Mouse (Mus musculus): ENCODE measurements around the gene Mtmr3. TPM values are rescaled to one million over a fixed set of nuclear protein-coding genes. Genes with fewer than 3 reads are reported as not detected.

The Mtmr3 gene
- polyA plus RNA-seq, 1 experiment from 2014 or later, result 31.3 TPM

GRCm38 (mm10) chr11:4522142-4522664 is 72.5 kb downstream of the Mtmr3 start:
- Histone ChIP-seq H3K36me3 (ENCODE audit: inconsistent target) (peaks cover 42% of the 10 kb centered on the region), H3K27ac (no peak overlapping the region), H3K79me2 (ENCODE audit: inconsistent target) (peaks cover 47% of the 10 kb centered on the region; the same call in 1 of the 2 replicates), H3K4me3 (ENCODE audit: inconsistent target) (no peak overlapping the region)
- 92% methylated on average over 6 of the region's 6 CpGs for WGBS (ENCODE audit: missing documents)

- H3K79me2 ChIP-seq (ENCODE audit: inconsistent target), result peaks cover 41% of the 10 kb centered on the region; the same call in 1 of the 2 replicates
- WGBS (ENCODE audit: missing documents), result 97% methylated on average over 7 of the region's 7 CpGs
- no peak overlapping the region for H3K4me3 ChIP-seq (ENCODE audit: inconsistent target)
- H3K36me3 ChIP-seq (ENCODE audit: inconsistent target), result peaks cover 53% of the 10 kb centered on the region; the same call in 1 of the 2 replicates
- H3K27ac ChIP-seq, result no peak overlapping the region
These were observed 75.7 kb downstream of the Mtmr3 start for GRCm38 (mm10) chr11:4518981-4519380.

GRCm38 (mm10) chr11:4507421-4507820 is 87.2 kb downstream of the Mtmr3 start:
- WGBS (ENCODE audit: missing documents), result 96% methylated on average over 2 of the region's 2 CpGs
- H3K36me3 ChIP-seq (ENCODE audit: inconsistent target), result peaks cover 60% of the 10 kb centered on the region
- no peak overlapping the region for H3K4me3 ChIP-seq (ENCODE audit: inconsistent target)
- H3K79me2 ChIP-seq (ENCODE audit: inconsistent target), result peaks cover 8% of the 10 kb centered on the region; the same call in 1 of the 2 replicates
- H3K27ac ChIP-seq, result no peak overlapping the region

- WGBS (ENCODE audit: missing documents), result 95% methylated on average over 2 of the region's 2 CpGs
- Histone ChIP-seq H3K27ac (no peak overlapping the region), H3K4me3 (ENCODE audit: inconsistent target) (no peak overlapping the region), H3K36me3 (ENCODE audit: inconsistent target) (peaks cover 60% of the 10 kb centered on the region), H3K79me2 (ENCODE audit: inconsistent target) (no peaks in the 10 kb centered on the region; the same call in 1 of the 2 replicates)
These were observed 88.2 kb downstream of the Mtmr3 start for GRCm38 (mm10) chr11:4506486-4506885.

GRCm38 (mm10) chr11:4502206-4502605 is 92.5 kb downstream of the Mtmr3 start:
- no peak overlapping the region for H3K4me3 ChIP-seq (ENCODE audit: inconsistent target)
- H3K79me2 ChIP-seq (ENCODE audit: inconsistent target), result no peaks in the 10 kb centered on the region
- no peak overlapping the region for H3K27ac ChIP-seq
- H3K36me3 ChIP-seq (ENCODE audit: inconsistent target), result peaks cover 66% of the 10 kb centered on the region
- 45% methylated on average over 2 of the region's 2 CpGs for WGBS (ENCODE audit: missing documents)

GRCm38 (mm10) chr11:4500826-4501225 is 93.8 kb downstream of the Mtmr3 start:
- H3K79me2 ChIP-seq (ENCODE audit: inconsistent target), result no peaks in the 10 kb centered on the region
- no peak overlapping the region for H3K27ac ChIP-seq
- H3K36me3 ChIP-seq (ENCODE audit: inconsistent target), result peaks cover 68% of the 10 kb centered on the region
- WGBS (ENCODE audit: missing documents), result 96% methylated on average over 4 of the region's 4 CpGs
- no peak overlapping the region for H3K4me3 ChIP-seq (ENCODE audit: inconsistent target)

GRCm38 (mm10) chr11:4500261-4500660 is 94.4 kb downstream of the Mtmr3 start:
- Histone ChIP-seq H3K27ac (no peak overlapping the region), H3K4me3 (ENCODE audit: inconsistent target) (no peak overlapping the region), H3K36me3 (ENCODE audit: inconsistent target) (peaks cover 65% of the 10 kb centered on the region), H3K79me2 (ENCODE audit: inconsistent target) (no peaks in the 10 kb centered on the region)
- no CpG with 5 or more reads among the region's 1 CpGs for WGBS (ENCODE audit: missing documents)

- Histone ChIP-seq H3K4me3 (ENCODE audit: inconsistent target) (no peak overlapping the region), H3K36me3 (ENCODE audit: inconsistent target) (peaks cover 67% of the 10 kb centered on the region), H3K79me2 (ENCODE audit: inconsistent target) (no peaks in the 10 kb centered on the region), H3K27ac (no peak overlapping the region)
- WGBS (ENCODE audit: missing documents), result 93% methylated on average over 2 of the region's 2 CpGs
These were observed 95.2 kb downstream of the Mtmr3 start for GRCm38 (mm10) chr11:4499456-4499855.

- Histone ChIP-seq H3K36me3 (ENCODE audit: inconsistent target) (peaks cover 62% of the 10 kb centered on the region), H3K27ac (no peak overlapping the region), H3K79me2 (ENCODE audit: inconsistent target) (no peaks in the 10 kb centered on the region), H3K4me3 (ENCODE audit: inconsistent target) (no peak overlapping the region)
- 98% methylated on average over 9 of the region's 9 CpGs for WGBS (ENCODE audit: missing documents)
These were observed 95.9 kb downstream of the Mtmr3 start for GRCm38 (mm10) chr11:4498774-4499173.

GRCm38 (mm10) chr11:4497501-4498118 is 97.1 kb downstream of the Mtmr3 start:
- H3K36me3 ChIP-seq (ENCODE audit: inconsistent target), result peaks cover 70% of the 10 kb centered on the region
- no peak overlapping the region for H3K27ac ChIP-seq
- WGBS (ENCODE audit: missing documents), result 83% methylated on average over 10 of the region's 10 CpGs
- no peak overlapping the region for H3K4me3 ChIP-seq (ENCODE audit: inconsistent target)
- H3K79me2 ChIP-seq (ENCODE audit: inconsistent target), result no peaks in the 10 kb centered on the region

- 89% methylated on average over 4 of the region's 4 CpGs for WGBS (ENCODE audit: missing documents)
- Histone ChIP-seq H3K79me2 (ENCODE audit: inconsistent target) (no peaks in the 10 kb centered on the region), H3K36me3 (ENCODE audit: inconsistent target) (peaks cover 87% of the 10 kb centered on the region), H3K4me3 (ENCODE audit: inconsistent target) (no peak overlapping the region), H3K27ac (no peak overlapping the region)
These were observed 99.6 kb downstream of the Mtmr3 start for GRCm38 (mm10) chr11:4495021-4495540.

- Histone ChIP-seq H3K79me2 (ENCODE audit: inconsistent target) (no peaks in the 10 kb centered on the region), H3K36me3 (ENCODE audit: inconsistent target) (peaks cover 96% of the 10 kb centered on the region), H3K4me3 (ENCODE audit: inconsistent target) (no peak overlapping the region), H3K27ac (no peak overlapping the region)
- WGBS (ENCODE audit: missing documents), result 100% methylated on average over 4 of the region's 4 CpGs
These were observed 105.5 kb downstream of the Mtmr3 start for GRCm38 (mm10) chr11:4489207-4489606.

GRCm38 (mm10) chr11:4488798-4489197 is 105.9 kb downstream of the Mtmr3 start:
- Histone ChIP-seq H3K4me3 (ENCODE audit: inconsistent target) (no peak overlapping the region), H3K36me3 (ENCODE audit: inconsistent target) (peaks cover 99% of the 10 kb centered on the region), H3K79me2 (ENCODE audit: inconsistent target) (no peaks in the 10 kb centered on the region), H3K27ac (no peak overlapping the region)
- 100% methylated on average over 2 of the region's 2 CpGs for WGBS (ENCODE audit: missing documents)

GRCm38 (mm10) chr11:4488367-4488766 is 106.3 kb downstream of the Mtmr3 start:
- WGBS (ENCODE audit: missing documents), result 98% methylated on average over 13 of the region's 13 CpGs
- Histone ChIP-seq H3K4me3 (ENCODE audit: inconsistent target) (no peak overlapping the region), H3K79me2 (ENCODE audit: inconsistent target) (no peaks in the 10 kb centered on the region), H3K36me3 (ENCODE audit: inconsistent target) (peaks cover 99% of the 10 kb centered on the region), H3K27ac (no peak overlapping the region)

- Histone ChIP-seq H3K27ac (no peak overlapping the region), H3K36me3 (ENCODE audit: inconsistent target) (peaks cover 99% of the 10 kb centered on the region), H3K79me2 (ENCODE audit: inconsistent target) (no peaks in the 10 kb centered on the region), H3K4me3 (ENCODE audit: inconsistent target) (no peak overlapping the region)
- WGBS (ENCODE audit: missing documents), result 85% methylated on average over 8 of the region's 8 CpGs
These were observed 107.2 kb downstream of the Mtmr3 start for GRCm38 (mm10) chr11:4487401-4487965.

Measured in macrophage (primary cell).